Mouse (Mus musculus) NIH3T3 (cell line): ENCODE measurements around the gene BC017158.

ENCODE experiments used
- DNase-seq: peaks from one replicate; pipeline ENCODE4 v3.0.0-alpha.2; 2012; ENCODE audit warnings: low read depth

The BC017158 gene

DNA sequence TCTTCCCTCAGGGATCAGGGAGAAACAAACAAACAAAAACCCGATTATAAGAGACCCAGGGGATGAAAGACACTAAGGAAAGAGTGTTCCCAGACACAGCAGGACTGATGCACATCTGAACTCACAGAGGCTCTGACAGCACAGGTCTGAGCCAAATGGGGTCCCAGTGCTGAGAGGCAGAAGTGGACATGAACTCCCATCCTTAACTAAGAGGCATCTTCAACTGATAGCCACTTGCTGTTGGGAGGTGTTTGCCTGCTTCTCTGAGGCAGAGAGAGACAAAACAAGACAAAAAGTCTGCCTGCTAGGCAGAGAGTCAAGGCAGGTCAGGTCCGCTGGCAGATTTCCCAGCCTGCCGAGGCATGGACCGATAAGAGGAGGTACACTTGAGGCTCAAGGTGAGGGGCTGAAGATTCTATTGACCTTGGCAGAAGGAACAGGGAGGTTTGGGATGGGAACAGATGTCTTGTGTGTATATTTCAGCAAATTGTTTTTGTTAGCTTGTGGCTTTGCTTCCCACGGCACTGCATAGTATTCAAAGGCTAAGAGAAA is 41.1 kb downstream of the BC017158 start:
- DNase-seq: peak; percentile 16

GRCm38 (mm10) chr7:128255757-128256156 is 42.2 kb downstream of the BC017158 start:
- no peak for DNase-seq

DNA sequence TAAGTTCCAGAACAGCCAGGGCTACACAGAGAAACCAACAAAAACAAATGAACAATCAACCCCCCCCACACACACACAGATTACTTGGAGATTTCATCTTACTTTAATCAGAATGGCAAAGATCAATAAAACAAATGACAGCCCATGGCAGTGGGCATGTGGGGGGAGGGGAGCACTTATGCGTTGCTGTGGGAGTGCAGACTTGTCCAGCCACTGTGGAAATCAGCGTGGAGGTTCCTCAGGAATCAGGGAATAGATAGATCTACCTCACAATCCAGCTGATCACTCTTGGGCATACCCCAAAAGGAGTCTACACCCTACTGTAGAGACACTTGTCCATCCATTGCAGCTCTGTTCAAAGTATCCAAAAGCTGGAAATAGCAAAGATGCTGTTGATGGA is 43.0 kb downstream of the BC017158 start:
- DNase-seq: no peak

DNA sequence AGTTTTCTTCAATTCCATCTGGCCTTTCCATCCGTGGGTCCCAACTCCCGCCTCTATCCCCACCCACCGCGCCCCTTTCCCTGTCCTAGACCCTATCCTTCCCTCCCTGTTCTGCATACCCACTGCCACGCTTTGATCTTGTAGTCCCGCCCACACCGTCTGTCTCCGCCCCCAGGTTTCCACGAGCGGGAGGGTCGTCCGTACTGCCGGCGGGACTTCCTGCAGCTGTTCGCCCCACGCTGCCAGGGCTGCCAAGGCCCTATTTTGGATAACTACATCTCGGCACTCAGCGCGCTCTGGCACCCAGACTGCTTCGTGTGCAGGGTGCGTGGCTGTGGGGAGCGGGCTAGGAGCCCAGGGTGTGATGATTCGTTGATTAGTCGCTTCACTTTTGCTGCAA is 45.4 kb downstream of the BC017158 start:
- DNase-seq: peak; percentile 42

DNA sequence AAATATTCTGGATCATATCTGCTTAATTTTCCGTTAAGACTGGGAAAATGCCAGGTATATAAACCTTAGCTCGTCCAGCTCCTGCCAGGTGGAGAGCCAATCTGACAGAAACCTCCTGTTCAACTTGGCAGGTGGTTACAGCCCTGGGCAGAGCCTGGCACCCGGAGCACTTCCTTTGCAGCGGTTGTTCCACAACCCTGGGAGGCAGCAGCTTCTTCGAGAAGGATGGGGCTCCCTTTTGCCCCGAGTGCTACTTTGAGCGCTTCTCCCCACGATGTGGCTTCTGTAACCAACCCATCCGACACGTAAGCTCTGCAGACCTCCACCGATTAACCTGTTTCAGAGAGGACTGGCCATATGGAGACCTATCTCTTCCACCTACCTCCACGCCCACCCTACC is 46.0 kb downstream of the BC017158 start:
- no peak for DNase-seq

GRCm38 (mm10) chr7:128249998-128250397 is 48.0 kb downstream of the BC017158 start:
- no peak for DNase-seq

- no peak for DNase-seq
Measured at GRCm38 (mm10) chr7:128248081-128249042, 49.6 kb downstream of the BC017158 start.

DNA sequence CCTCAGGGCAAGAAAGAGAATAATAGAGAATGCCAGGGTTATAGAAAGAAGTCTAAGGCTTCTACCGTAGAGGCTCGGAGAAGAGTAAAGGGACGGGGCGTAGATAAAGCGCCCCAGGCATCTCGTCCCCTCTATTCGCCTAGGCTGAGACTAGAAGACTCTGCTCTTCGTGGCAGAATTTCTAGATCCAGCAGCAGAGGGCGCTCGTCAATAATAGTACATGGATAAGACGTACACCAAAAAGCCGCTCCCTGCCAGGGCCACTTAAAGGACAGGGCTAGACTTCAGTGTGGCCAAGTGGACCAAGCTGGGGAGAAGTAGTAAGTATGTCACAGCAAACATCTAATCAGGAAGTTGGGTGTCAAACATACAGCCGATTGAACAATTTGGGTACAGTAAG is 50.5 kb downstream of the BC017158 start:
- DNase-seq: peak; percentile 94

- peak; percentile 91 for DNase-seq
Measured at GRCm38 (mm10) chr7:128246496-128247391, 51.2 kb downstream of the BC017158 start, which contains the start of gene Tgfb1i1. Tgfb1i1 (plus strand) TSS chr7:128246812.

DNA sequence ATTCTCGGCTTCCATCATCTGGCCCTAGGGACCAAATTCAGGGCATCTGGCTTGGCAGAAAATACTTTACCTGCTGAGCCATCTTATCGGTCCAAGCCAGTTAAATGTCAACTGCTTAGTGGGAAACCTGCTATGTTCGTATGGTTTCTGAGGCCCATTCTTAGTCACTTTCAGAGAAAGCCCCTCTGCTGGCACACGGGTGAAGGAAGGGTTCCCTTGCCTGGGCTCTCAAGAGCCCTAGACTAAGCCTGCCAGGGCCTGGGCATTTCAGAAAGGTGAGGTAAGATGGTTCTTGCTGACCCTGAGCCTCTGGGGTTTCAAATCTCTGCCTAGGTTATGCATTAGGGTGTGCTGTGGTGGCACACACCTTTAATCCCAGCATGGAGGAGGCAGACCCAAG is 52.4 kb downstream of the BC017158 start:
- DNase-seq: no peak

GRCm38 (mm10) chr7:128244410-128245025 is 53.5 kb downstream of the BC017158 start:
- peak; percentile 81 for DNase-seq

DNA sequence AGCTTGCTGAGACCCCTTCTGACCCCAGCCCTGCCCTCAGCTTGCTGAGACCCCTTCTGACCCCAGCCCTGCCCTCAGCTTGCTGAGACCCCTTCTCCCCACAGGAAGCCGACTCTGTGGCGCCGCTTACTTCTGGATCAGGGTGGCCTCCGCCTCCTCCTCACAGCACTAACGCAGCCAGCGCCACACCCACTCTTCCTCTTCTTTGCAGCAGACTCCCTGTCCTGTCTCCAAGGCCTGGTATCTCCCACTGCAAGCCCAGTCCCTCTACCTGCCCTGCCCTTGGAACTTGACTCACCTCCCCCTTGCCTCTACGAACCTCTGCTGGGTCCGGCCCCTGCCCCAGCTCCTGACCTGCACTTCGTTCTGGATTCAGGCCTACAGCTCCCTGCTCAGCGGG is 54.0 kb downstream of the BC017158 start:
- peak; percentile 60 for DNase-seq

DNA sequence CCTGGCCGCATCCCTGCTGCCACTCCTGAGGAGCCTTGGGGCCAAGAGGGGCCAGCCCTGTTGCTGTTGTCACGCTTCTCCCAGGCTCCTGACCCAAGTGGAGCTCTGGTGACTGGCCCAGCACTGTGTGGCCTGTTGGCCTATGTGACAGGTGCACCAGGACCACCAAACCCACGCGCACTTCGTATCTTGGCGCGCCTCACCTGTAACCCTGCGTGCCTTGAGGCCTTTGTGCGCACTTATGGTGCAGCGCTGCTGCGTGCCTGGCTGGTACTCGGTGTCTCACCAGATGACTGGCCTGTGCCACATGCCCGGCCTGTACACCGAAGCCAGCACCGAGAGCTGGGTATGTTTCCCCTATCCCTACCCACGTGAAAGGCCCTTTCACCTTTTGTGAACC is 55.6 kb downstream of the BC017158 start:
- no peak for DNase-seq

DNA sequence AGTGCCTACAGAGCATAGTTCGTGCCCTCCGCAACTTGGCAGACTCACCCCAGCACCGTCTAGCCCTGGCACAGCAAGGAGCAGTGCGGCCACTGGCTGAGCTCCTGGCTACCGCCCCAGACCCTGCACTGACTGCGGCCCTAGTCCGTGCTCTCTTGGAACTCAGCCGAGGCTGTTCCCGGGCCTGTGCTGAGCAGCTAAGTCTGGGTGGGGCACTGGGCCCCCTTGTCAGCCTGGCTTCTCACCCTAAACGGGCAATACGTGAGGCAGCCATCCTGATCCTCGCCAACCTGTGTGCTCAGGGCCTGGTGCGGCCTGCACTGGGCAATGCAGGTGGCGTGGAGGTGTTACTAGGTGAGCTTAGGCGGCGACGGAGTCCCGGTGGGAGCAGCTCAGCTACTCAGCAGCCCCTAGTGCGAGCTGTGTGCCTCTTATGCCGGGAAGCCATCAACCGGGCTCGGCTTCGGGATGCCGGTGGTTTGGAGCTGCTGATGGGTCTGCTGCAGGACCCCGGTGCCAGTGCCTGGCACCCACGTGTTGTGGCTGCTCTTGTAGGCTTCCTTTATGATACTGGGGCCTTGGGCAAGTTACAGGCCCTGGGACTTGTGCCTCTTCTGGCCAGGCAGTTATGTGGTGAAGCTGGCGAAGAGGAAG is 57.7 kb downstream of the BC017158 start:
- no peak for DNase-seq

GRCm38 (mm10) chr7:128238991-128239390 is 59.0 kb downstream of the BC017158 start:
- peak; percentile 83 for DNase-seq

DNA sequence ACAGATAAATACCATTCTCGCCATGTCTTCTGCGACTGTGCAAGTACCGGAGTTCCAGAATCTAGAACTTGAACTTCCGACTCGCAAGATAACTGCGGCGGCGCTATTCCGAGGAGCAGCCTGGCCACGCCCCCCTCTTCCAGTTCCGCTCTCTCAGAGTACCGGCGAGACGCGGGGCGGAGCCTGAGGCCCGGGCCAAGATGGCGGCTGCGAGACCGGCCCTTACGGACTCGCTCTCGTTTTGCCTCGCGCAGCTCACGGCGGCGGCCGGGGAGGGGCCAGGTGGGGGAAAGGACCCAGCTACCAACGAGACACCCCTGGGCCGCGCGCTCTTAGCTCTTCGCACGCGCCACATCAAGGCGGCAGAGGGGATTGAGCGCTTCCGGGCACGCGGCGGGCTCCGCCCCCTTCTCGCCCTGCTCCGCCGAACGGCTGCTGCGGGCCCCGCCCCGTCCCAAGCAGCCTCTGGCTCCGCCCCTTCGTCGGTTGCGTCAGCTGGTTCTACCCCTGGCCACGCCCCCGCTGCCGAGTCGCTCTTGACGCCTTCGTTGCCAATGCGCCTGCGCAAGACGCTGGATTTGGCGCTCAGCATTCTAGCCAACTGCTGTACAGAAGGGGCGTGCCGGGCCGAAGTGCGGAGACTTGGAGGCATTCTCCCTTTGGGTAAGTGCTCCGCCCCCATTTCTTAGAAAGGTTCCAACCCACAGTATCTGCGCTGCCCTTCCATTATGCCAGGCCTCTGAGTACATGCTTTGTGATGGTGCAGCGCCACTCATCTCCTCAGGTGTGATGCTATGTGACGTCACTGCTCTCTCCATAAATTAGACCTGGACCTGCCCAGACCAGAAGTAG is 59.8 kb downstream of the BC017158 start, which contains the start of gene 9130023H24Rik:
9130023H24Rik (minus strand) TSS at position 105 of the 852 bp plus-strand sequence.
- peak; percentile 99 for DNase-seq

- DNase-seq: no peak
Measured at GRCm38 (mm10) chr7:128237593-128237926, 60.4 kb downstream of the BC017158 start.

GRCm38 (mm10) chr7:128236856-128237592 is 60.9 kb downstream of the BC017158 start, which contains the start of gene Armc5:
Armc5 (plus strand) TSS chr7:128237342.
- DNase-seq: peak; percentile 89

DNA sequence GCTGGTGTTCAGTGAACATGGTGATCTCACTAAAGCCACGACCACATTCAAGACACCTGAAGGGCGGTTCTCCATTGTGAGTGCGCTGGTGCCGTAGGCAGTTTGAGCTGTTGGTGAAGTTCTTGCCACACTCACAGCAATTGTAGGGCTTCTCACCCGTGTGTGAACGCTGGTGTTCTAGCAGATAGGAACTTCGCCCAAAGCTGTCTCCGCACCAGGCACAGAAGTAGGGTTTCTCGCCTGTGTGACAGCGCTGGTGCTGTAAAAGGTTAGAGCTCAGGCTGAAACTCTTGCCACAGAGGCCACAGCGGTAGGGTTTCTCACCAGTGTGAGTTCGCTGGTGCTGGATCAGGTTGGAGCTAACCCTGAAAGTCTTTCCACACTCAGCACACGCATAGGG is 61.5 kb downstream of the BC017158 start:
- DNase-seq: no peak

GRCm38 (mm10) chr7:128235481-128235880 is 62.5 kb downstream of the BC017158 start:
- no peak for DNase-seq
